Mouse (Mus musculus) embryo, embryonic 10.5 days (tissue): ENCODE data around the gene Gm12117.

Experiments
- DNase-seq: peaks from one replicate; pipeline ENCODE4 v3.0.0-alpha.2; 2015; ENCODE audit warnings: low spot score

Gm12117 gene

GRCm38 (mm10) chr11:33276637-33277036 lies at the start of gene Gm12117:
Gene Gm12117 (minus strand): TSS chr11:33276737.
- DNase-seq, result no peak

- no peak for DNase-seq
These were observed 42.6 kb upstream of the Gm12117 start for GRCm38 (mm10) chr11:33319006-33319611.

DNA sequence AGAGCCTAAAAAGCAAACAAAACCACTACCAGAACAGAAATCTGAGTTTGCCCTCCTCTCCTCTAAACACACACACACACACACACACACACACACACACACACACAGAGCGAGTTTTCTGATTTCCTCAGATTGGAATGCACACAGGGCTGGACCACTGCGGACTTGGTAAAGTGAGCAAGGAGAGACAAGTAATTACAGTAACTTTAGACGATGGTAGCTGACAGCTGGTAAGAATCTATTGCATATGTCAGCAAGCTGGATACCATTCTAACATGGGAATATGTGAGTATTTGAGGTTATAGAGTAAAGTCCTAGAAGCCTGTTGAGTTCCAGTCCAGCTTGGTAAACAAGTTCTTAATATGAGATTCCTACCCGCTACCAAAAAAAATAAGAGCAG lies 33.0 kb upstream of the Gm12117 start:
- DNase-seq, result no peak

DNA sequence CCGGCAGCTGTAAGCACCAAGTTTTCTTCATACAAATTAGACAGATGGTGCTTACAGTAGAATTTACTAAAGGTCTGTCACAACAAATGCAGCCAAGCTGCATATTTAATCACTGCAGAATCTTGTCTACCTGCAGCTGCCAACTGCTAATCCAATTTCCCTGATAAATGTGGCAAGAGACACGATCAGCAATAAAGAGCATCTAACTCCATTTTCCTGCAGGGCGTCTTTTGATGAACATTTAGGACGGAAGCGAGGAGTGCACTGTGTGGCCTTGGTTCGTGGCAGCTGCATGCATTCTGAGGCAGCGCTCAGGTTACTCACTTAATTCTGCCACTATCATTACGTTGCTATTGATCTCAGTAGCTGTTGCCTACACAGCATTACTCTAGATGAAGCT lies 24.3 kb upstream of the Gm12117 start:
- no peak for DNase-seq

GRCm38 (mm10) chr11:33299371-33299770 lies 22.8 kb upstream of the Gm12117 start:
- DNase-seq, result no peak

GRCm38 (mm10) chr11:33297121-33297520 lies 20.6 kb upstream of the Gm12117 start:
- no peak for DNase-seq

DNA sequence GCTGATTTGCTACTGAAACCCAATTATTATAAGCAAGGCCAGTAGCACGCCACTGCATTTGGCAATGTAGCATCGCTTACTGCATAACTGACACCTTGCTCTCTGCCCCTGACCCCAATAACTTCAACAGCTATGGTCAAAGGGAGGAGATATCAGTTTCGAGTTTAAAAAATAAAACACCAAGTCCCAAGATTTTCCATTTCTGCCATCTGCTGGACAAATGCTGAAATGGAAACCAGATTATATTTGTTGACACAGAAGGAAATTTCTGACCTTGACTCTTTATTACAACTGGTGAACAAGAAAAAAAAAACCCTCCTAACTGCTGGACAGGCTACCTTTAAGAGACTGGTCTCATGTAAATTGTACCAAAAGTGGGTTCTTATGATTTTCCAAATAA lies 18.9 kb upstream of the Gm12117 start:
- peak; percentile 70 for DNase-seq

GRCm38 (mm10) chr11:33294063-33294462 lies 17.5 kb upstream of the Gm12117 start:
- DNase-seq, result no peak

DNA sequence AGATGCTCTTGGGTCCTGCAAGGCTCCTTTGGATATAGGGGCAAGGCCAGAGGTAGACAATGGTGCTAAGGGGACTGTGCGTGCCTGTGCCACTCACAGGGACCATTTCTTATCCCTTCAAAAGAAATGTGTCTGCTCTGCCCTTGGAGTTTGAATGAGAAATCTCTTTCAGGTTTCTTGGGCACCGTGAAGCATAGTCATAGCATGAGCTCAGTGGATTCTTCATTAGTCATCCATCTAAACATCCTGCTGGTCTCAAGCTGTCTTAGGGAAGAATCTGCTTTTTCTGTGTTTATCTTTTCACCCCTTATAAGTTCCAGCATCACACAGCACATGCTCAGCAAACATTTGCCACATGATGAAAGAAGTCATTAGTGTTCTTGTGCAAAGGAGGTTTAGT lies 2.0 kb upstream of the Gm12117 start:
- DNase-seq, result no peak

DNA sequence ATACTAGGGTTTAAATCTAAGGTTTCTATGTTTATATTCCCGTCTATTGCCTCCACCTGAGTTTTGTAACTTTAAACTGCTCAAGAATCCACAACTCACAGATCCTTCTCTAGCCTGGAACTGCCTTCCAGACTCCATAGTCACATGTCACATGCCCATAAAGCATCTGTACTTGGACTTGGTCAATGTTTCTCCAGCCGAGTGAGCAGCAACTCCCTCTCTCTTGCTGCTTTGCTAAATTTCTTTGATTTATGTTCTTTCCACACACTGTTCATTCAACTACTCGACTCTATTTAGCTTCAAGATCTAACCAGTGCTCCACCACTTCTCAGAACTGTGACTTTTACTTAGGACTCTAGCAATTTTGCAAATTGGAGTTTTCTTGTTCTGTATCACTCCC lies 1.7 kb downstream of the Gm12117 start:
- DNase-seq, result no peak

DNA sequence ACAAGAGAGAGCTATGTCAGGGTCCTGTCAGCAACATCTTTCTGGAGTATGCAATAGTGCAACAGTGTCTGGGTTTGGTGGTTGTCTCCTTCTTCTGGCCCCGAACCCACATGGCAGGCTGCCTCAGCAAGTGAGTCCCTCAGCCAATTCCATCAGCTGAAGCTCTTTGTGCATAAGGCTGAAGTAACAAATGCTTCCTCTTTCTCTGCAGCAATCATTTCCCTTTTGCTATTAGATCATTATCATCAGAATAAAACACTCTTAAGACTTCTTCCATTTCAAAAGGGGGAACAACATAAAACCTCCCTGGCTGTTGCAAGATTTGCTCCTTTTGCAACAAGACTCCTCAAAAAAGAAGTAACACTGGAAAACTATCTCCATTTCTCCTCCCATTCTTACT lies 2.2 kb downstream of the Gm12117 start:
- no peak for DNase-seq

DNA sequence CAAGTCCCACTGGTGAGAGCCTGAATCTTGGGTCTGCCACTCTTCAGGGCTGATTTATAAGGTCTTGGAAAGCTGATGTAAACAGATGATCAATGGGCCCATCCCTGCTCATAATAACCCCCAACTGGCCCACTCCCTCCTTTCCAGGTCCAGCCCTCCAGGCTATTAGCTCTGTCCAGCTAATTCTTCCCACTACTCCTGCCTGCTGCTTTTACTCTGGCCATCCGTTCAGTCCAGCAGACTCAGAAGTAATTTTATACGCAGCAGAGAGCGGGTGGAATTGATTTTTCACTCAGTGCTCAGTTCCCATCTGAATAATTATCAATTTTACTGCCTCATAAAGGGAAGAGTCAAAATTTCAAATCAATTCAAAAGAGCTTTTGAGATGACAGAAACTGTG lies 36.2 kb downstream of the Gm12117 start:
- DNase-seq, result no peak

GRCm38 (mm10) chr11:33234134-33234533 lies 42.4 kb downstream of the Gm12117 start:
- DNase-seq, result peak; percentile 44

DNA sequence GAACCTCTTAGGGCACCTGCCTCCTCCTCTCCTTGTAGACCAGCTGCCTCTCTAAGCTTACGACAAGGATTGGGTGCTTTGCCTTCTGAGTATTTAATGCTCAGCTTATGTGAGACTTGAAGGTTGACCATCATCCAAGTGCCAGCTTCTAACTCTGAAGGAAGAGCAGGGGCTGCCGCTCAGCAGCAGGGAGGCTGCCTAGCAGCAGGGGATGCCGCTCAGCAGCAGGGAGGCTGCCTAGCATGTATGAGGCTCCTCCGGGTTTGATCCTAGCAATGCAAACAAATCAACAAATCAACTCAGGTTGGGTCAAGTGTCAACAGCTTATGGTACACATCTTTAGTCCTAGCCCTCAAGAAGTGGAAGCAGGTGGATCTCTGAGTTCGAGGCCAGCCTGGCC lies 44.5 kb downstream of the Gm12117 start:
- DNase-seq, result no peak

DNA sequence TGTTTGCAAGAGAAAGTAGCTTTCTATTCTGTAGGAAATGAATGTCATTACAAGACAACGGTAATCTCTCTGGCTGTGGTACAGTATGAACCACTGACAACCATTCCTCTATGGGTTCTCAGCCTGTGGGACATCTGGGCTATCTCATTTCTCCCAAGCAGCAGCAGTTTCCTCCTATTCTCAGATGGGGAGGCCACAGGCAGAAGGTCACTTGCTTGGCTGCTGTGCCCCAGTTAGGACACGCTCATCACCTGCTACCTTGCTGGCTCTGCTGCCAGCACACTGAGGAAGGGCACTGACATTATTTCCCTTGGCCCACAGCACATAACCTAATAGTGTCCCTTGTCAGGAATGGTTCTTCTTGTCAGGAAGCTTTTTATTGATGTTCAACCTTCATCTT lies 48.4 kb downstream of the Gm12117 start:
- no peak for DNase-seq

DNA sequence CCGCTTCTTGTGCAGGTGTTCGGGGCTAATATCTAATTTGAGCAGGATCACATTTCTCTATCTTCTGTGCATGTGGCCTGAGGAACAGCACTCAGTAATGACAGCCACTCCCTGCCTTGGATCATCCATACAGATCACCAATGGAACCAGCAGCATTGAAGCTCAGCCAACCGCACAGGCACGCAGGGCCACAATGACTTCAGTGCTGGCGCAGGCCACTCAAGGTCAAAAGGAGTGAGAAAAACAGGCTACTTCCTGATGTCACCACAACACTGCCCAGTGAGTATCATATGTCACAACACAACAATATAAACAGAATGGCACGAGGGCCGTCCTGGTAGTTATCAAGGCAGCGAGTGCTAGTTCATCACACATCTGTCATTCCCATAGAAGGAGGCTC lies 50.0 kb downstream of the Gm12117 start:
- no peak for DNase-seq
